Mouse (Mus musculus) naive thymus-derived CD4-positive, alpha-beta T cell, adult 2 months (primary cell): Measurements from ENCODE around the gene Samd3.

ENCODE experiments used
- DNase-seq: peaks from one replicate; pipeline ENCODE4 v3.0.0-alpha.2; 2011; ENCODE audit warnings: low read depth

The Samd3 gene

GRCm38 (mm10) chr10:26303485-26303884 lies 74.0 kb downstream of the Samd3 start:
- DNase-seq, result no peak

DNA sequence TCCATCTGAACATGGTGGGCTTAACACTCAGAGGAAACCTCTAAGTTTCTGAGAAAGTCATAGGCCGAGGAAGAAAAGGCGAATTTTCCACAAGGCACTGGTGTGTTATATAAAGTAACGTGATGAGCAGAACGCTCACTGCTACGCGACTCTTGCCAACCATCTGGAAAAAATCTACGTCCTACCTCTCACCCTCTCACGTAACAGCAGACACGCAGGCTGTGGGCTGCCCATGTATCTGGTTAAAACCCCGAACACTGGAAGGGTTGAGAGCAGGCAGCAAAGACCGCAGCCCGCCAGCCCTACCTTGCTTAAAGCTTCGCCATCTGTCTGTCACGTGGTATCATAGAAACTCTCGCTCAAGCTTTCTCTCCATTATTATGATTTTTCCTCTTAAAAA lies 84.8 kb downstream of the Samd3 start:
- no peak for DNase-seq

- DNase-seq, result no peak
Observed at GRCm38 (mm10) chr10:26320679-26321078, 91.2 kb downstream of the Samd3 start.
